Mouse (Mus musculus) MEL (cell line): Measurements from ENCODE around the gene Itpkc. TPM values are rescaled to one million over a fixed set of nuclear protein-coding genes. Genes with fewer than 3 reads are reported as not detected.
A peak's percentile ranks its signal among the peaks of the same experiment; 100 is the strongest.

ENCODE experiments used
- DNase-seq: peaks from one replicate; pipeline ENCODE4 v3.0.0; 2011; ENCODE audit warnings: low read depth, low spot score
- H3K27ac ChIP-seq: 2 replicates; pipeline ENCODE4 v1.5.1; 2012; ENCODE audit warnings: low read depth, mild to moderate bottlenecking, control low read depth, low read length, moderate library complexity; ENCODE audit not compliant: control insufficient read depth
- H3K27me3 ChIP-seq, 2 experiments: fragments of 150-350 bp in 1 of 2; sonication (generic) in 1 of 2; 2 replicates each; pipeline ENCODE4 v1.6.1; 2012; ENCODE audit warnings: low read length in 2 of 2, mild to moderate bottlenecking in 2 of 2, improper control_type of control experiment in 1 of 2, moderate library complexity in 1 of 2; ENCODE audit not compliant: insufficient read depth in 2 of 2, control insufficient read depth in 1 of 2
- H3K36me3 ChIP-seq, 2 experiments: 2 replicates each; pipeline ENCODE4 v1.6.1; 2012 to 2014; ENCODE audit warnings: low read length in 2 of 2, improper control_type of control experiment in 1 of 2, inconsistent platforms in 1 of 2, mild to moderate bottlenecking in 1 of 2; ENCODE audit not compliant: insufficient read depth in 2 of 2, control insufficient read depth in 1 of 2
- H3K4me1 ChIP-seq, 2 experiments: fragments of 150-350 bp in 1 of 2; sonication (generic) in 1 of 2; 2 replicates each; pipeline ENCODE4 v1.6.1; 2012; ENCODE audit warnings: low read length in 2 of 2, improper control_type of control experiment in 1 of 2, mild to moderate bottlenecking in 1 of 2; ENCODE audit not compliant: insufficient read depth in 2 of 2, control insufficient read depth in 1 of 2
- H3K4me3 ChIP-seq, 2 experiments: fragments of 150-350 bp in 1 of 2; sonication (generic) in 1 of 2; 2 replicates each; pipeline ENCODE4 v1.5.1; 2012; ENCODE audit warnings: low read depth in 2 of 2, low read length in 2 of 2, mild to moderate bottlenecking in 2 of 2, moderate library complexity in 2 of 2, control low read depth in 1 of 2, improper control_type of control experiment in 1 of 2; ENCODE audit not compliant: control insufficient read depth in 1 of 2, insufficient read depth in 1 of 2
- H3K79me2 ChIP-seq: 2 replicates; pipeline ENCODE4 v1.6.1; 2012; ENCODE audit warnings: mild to moderate bottlenecking, low read length, moderate library complexity; ENCODE audit not compliant: control insufficient read depth, poor library complexity, insufficient read depth
- H3K9ac ChIP-seq: 2 replicates; pipeline ENCODE4 v1.6.1; 2012; ENCODE audit warnings: low read depth, mild to moderate bottlenecking, control low read depth, low read length, moderate library complexity; ENCODE audit not compliant: control insufficient read depth, poor library complexity, severe bottlenecking
- H3K9me3 ChIP-seq: fragments of 150-350 bp; sonication (generic); replicated peaks from 2 replicates; pipeline ENCODE4 v1.6.1; 2012; ENCODE audit warnings: mild to moderate bottlenecking, low read length, improper control_type of control experiment, moderate library complexity; ENCODE audit not compliant: insufficient read depth
- BHLHE40 ChIP-seq: IDR thresholded peaks from 2 replicates; pipeline ENCODE4 v1.6.1; 2012; ENCODE audit warnings: low read depth, mild to moderate bottlenecking, inconsistent platforms, low read length, improper control_type of control experiment, borderline replicate concordance
- CHD1 ChIP-seq: IDR thresholded peaks from 2 replicates; pipeline ENCODE4 v1.6.1; 2012; ENCODE audit warnings: low read depth, mild to moderate bottlenecking, inconsistent platforms, low read length, improper control_type of control experiment
- CTCF ChIP-seq, 3 experiments: IDR thresholded peaks in 2 of 3; conservative IDR thresholded peaks in 1 of 3; 2 replicates each; pipeline ENCODE4 v1.5.1; 2011 to 2012; ENCODE audit warnings: low read length in 3 of 3, low read depth in 2 of 3, mild to moderate bottlenecking in 2 of 3, improper control_type of control experiment in 1 of 3, inconsistent platforms in 1 of 3, mixed read lengths in 1 of 3, moderate library complexity in 1 of 3; ENCODE audit not compliant: control insufficient read depth in 1 of 3, insufficient read depth in 1 of 3, poor library complexity in 1 of 3, severe bottlenecking in 1 of 3
- E2F4 ChIP-seq: IDR thresholded peaks from 2 replicates; pipeline ENCODE4 v1.6.1; 2011; ENCODE audit warnings: low read depth, low read length, improper control_type of control experiment, borderline replicate concordance
- ELF1 ChIP-seq: IDR thresholded peaks from 2 replicates; pipeline ENCODE4 v1.6.1; 2014; ENCODE audit warnings: low read depth, mild to moderate bottlenecking, inconsistent platforms, low read length, improper control_type of control experiment, moderate library complexity
- EP300 ChIP-seq, 2 experiments: IDR thresholded peaks; 2 replicates each; pipeline ENCODE4 v1.6.1; 2011; ENCODE audit warnings: improper control_type of control experiment in 2 of 2, low read length in 2 of 2, low read depth in 1 of 2, mild to moderate bottlenecking in 1 of 2
- GABPA ChIP-seq: IDR thresholded peaks from 2 replicates; pipeline ENCODE4 v1.6.1; 2012; ENCODE audit warnings: low read depth, mild to moderate bottlenecking, inconsistent platforms, low read length, improper control_type of control experiment, moderate library complexity
- GATA1 ChIP-seq: IDR thresholded peaks from 2 replicates; pipeline ENCODE4 v1.6.1; 2011; ENCODE audit warnings: low read depth, low read length, improper control_type of control experiment
- HCFC1 ChIP-seq: IDR thresholded peaks from 2 replicates; pipeline ENCODE4 v1.6.1; 2012; ENCODE audit warnings: low read depth, mild to moderate bottlenecking, inconsistent platforms, low read length, improper control_type of control experiment, moderate library complexity
- JUND ChIP-seq: IDR thresholded peaks from 2 replicates; pipeline ENCODE4 v1.6.1; 2011; ENCODE audit warnings: low read depth, mild to moderate bottlenecking, improper control_type of control experiment, low read length
- KAT2A ChIP-seq: conservative IDR thresholded peaks from 2 replicates; pipeline ENCODE4 v1.6.1; 2012; ENCODE audit warnings: low read depth, low read length, improper control_type of control experiment, inconsistent platforms
- MAFK ChIP-seq: IDR thresholded peaks from 2 replicates; pipeline ENCODE4 v1.6.1; 2011; ENCODE audit warnings: low read depth, mild to moderate bottlenecking, low read length, improper control_type of control experiment, borderline replicate concordance
- MAZ ChIP-seq: IDR thresholded peaks from 2 replicates; pipeline ENCODE4 v1.6.1; 2012; ENCODE audit warnings: low read depth, mild to moderate bottlenecking, inconsistent platforms, low read length, improper control_type of control experiment
- MEF2A ChIP-seq: IDR thresholded peaks from 2 replicates; pipeline ENCODE4 v1.6.1; 2014; ENCODE audit warnings: low read depth, mild to moderate bottlenecking, inconsistent platforms, low read length, improper control_type of control experiment; ENCODE audit not compliant: poor library complexity, insufficient replicate concordance, severe bottlenecking; ENCODE audit errors: extremely low read depth
- MXI1 ChIP-seq: IDR thresholded peaks from 2 replicates; pipeline ENCODE4 v1.6.1; 2011; ENCODE audit warnings: mild to moderate bottlenecking, low read depth, low read length, improper control_type of control experiment
- MYB ChIP-seq: IDR thresholded peaks from 2 replicates; pipeline ENCODE4 v1.6.1; 2011; ENCODE audit warnings: mild to moderate bottlenecking, low read depth, low read length, improper control_type of control experiment
- NELFE ChIP-seq: IDR thresholded peaks from 2 replicates; pipeline ENCODE4 v1.6.1; 2011; ENCODE audit warnings: low read depth, low read length, improper control_type of control experiment
- NRF1 ChIP-seq: IDR thresholded peaks from 2 replicates; pipeline ENCODE4 v1.6.1; 2014; ENCODE audit warnings: low read depth, mild to moderate bottlenecking, inconsistent platforms, low read length, improper control_type of control experiment, moderate library complexity; ENCODE audit not compliant: poor library complexity, insufficient read depth, severe bottlenecking
- POLR2A ChIP-seq, 2 experiments: IDR thresholded peaks; 2 replicates each; pipeline ENCODE4 v1.6.1; 2011 to 2012; ENCODE audit warnings: low read length in 2 of 2, mild to moderate bottlenecking in 2 of 2, control low read depth in 1 of 2, improper control_type of control experiment in 1 of 2, low read depth in 1 of 2, moderate library complexity in 1 of 2; ENCODE audit not compliant: control insufficient read depth in 1 of 2, insufficient read depth in 1 of 2, poor library complexity in 1 of 2
- POLR2AphosphoS5 ChIP-seq: IDR thresholded peaks from 2 replicates; pipeline ENCODE4 v1.6.1; 2012; ENCODE audit warnings: low read depth, borderline replicate concordance, mild to moderate bottlenecking, inconsistent platforms, low read length, moderate library complexity, mixed read lengths
- RCOR1 ChIP-seq: IDR thresholded peaks from 2 replicates; pipeline ENCODE4 v1.6.1; 2012; ENCODE audit warnings: low read depth, mild to moderate bottlenecking, inconsistent platforms, low read length, improper control_type of control experiment
- SIN3A ChIP-seq: IDR thresholded peaks from 2 replicates; pipeline ENCODE4 v1.6.1; 2012; ENCODE audit warnings: low read length, improper control_type of control experiment, inconsistent platforms
- TAL1 ChIP-seq: IDR thresholded peaks from 2 replicates; pipeline ENCODE4 v1.6.1; 2012; ENCODE audit warnings: mild to moderate bottlenecking, inconsistent platforms, low read length, moderate library complexity, mixed read lengths
- TBP ChIP-seq: IDR thresholded peaks from 2 replicates; pipeline ENCODE4 v1.8.0; 2011; ENCODE audit warnings: low read depth, low read length, improper control_type of control experiment
- TCF12 ChIP-seq: IDR thresholded peaks from 2 replicates; pipeline ENCODE4 v1.6.1; 2014; ENCODE audit warnings: low read depth, mild to moderate bottlenecking, inconsistent platforms, low read length, improper control_type of control experiment, moderate library complexity
- ZNF384 ChIP-seq: IDR thresholded peaks from 2 replicates; pipeline ENCODE4 v1.6.1; 2012; ENCODE audit warnings: low read depth, mild to moderate bottlenecking, inconsistent platforms, low read length, improper control_type of control experiment
- polyA plus RNA-seq, 2 experiments: library from polyadenylated mRNA; stranded (reverse) in 1 of 2; unstranded in 1 of 2; fragments of >175 nt in 1 of 2; fragments of >200 nt in 1 of 2; gene quantifications; 2 replicates each; pipeline versions ENCODE4 v1.2.1 to v1.2.4; 2012; ENCODE audit warnings: low replicate concordance in 2 of 2, low read depth in 1 of 2; ENCODE audit not compliant: insufficient read length in 2 of 2, insufficient read depth in 1 of 2, missing spikeins in 1 of 2
- total RNA-seq: library from RNA; depleted of rRNA; stranded (reverse); fragments of 300-350 nt; gene quantifications from 2 replicates; pipeline ENCODE4 v1.2.3, GENCODE M21; 2012

Itpkc gene
- total and polyA plus RNA-seq, 3 experiments: 6.3 to 6.8 TPM; not detected in 1

- Histone ChIP-seq H3K27ac (no peak overlapping the region), H3K36me3 (peaks cover 0 to 30% of the 10 kb centered on the region in 2 experiments; a peak in 2 of 4 replicates), H3K9me3 (no peaks in the 10 kb centered on the region), H3K79me2 (no peaks in the 10 kb centered on the region; the same call in 1 of the 2 replicates), H3K27me3 (no peaks in the 10 kb centered on the region), H3K9ac (peak overlapping the region; percentile 75), H3K4me1 (peaks cover 13 to 42% of the 10 kb centered on the region in 2 experiments), H3K4me3 (peak overlapping the region; percentile 57 to 84)
- no peak for DNase-seq
- no peak for TF ChIP-seq KAT2A
- TF ChIP-seq MEF2A: no peak
- no peak for TF ChIP-seq NRF1
- TF ChIP-seq GATA1: no peak
- no peak for TF ChIP-seq TAL1
- TF ChIP-seq ELF1: no peak
- TF ChIP-seq NELFE: no peak
- TF ChIP-seq POLR2AphosphoS5: no peak
- TF ChIP-seq RCOR1: no peak
- no peak for TF ChIP-seq ZNF384
- TF ChIP-seq TCF12: no peak
- TF ChIP-seq EP300 (IDR thresholded peaks at IDR 0.05; ENCODE audit: low read depth in 1 of 2, low read length in 2 of 2): no peak
- no peak for TF ChIP-seq MAZ
- no peak for TF ChIP-seq CTCF (IDR thresholded peaks at IDR 0.05 in 2 of 3, conservative IDR thresholded peaks at IDR 0.05 in 1 of 3; ENCODE audit: control insufficient read depth in 1 of 3, insufficient read depth in 1 of 3, low read depth in 2 of 3, low read length in 3 of 3, poor library complexity in 1 of 3, severe bottlenecking in 1 of 3)
- TF ChIP-seq MYB: no peak
- no peak for TF ChIP-seq JUND
- TF ChIP-seq TBP: no peak
- TF ChIP-seq HCFC1: no peak
- no peak for TF ChIP-seq E2F4
Measured at GRCm38 (mm10) chr7:27259271-27259721, 30.8 kb upstream of the Itpkc start.

GRCm38 (mm10) chr7:27258205-27258899, 29.9 kb upstream of the Itpkc start, which contains the start of gene Numbl:
TSS of gene Numbl (plus strand) at chr7:27258433.
- H3K36me3 ChIP-seq: peaks cover 0 to 32% of the 10 kb centered on the region in 2 experiments; a peak in 2 of 4 replicates
- no peak for TF ChIP-seq KAT2A
- no peak for TF ChIP-seq BHLHE40
- peak; percentile 86 for TF ChIP-seq GABPA
- no peak for TF ChIP-seq ZNF384
- peak; percentile 50; the same call in 1 of the 2 replicates for TF ChIP-seq MXI1
- TF ChIP-seq NELFE: 0 out of 2 replicates have a peak, but pooled peaks have one; percentile 23
- TF ChIP-seq MAZ: peak; percentile 79; the same call in 1 of the 2 replicates
- peak; percentile 43; the same call in 1 of the 2 replicates for TF ChIP-seq SIN3A
- TF ChIP-seq ELF1: peak; percentile 32; the same call in 1 of the 2 replicates
- peak; percentile 62 for TF ChIP-seq HCFC1
- no peak for TF ChIP-seq CHD1
- peak in 1 of 2 experiments; percentile 43; a peak in 1 of 4 replicates for TF ChIP-seq POLR2A (IDR thresholded peaks at IDR 0.05; ENCODE audit: control insufficient read depth in 1 of 2, insufficient read depth in 1 of 2, low read depth in 1 of 2, low read length in 2 of 2, poor library complexity in 1 of 2)
- TF ChIP-seq MAFK: peak; percentile 29; the same call in 1 of the 2 replicates
- TF ChIP-seq RCOR1: 0 out of 2 replicates have a peak, but pooled peaks have one; percentile 10
- TF ChIP-seq EP300 (IDR thresholded peaks at IDR 0.05; ENCODE audit: low read depth in 1 of 2, low read length in 2 of 2): peak in 1 of 2 experiments; percentile 43; a peak in 1 of 4 replicates
- TF ChIP-seq TCF12: no peak
- H3K27ac ChIP-seq: peak within 1 kb of the TSS; percentile 88
- no peaks in the 10 kb centered on the region; the same call in 1 of the 2 replicates for H3K79me2 ChIP-seq
- peak within 1 kb of the TSS; percentile 79 for H3K9ac ChIP-seq
- H3K4me1 ChIP-seq: peaks cover 13 to 43% of the 10 kb centered on the region in 2 experiments
- DNase-seq: peak; percentile 94
- no peaks in the 10 kb centered on the region for H3K27me3 ChIP-seq
- no peaks in the 10 kb centered on the region for H3K9me3 ChIP-seq
- peak within 1 kb of the TSS; percentile 78 to 92 for H3K4me3 ChIP-seq
